Mouse (Mus musculus) urinary bladder, adult 18-20 months (tissue): ENCODE data around the gene Timm50.

Source experiments
- DNase-seq, 2 experiments: peaks; one replicate each; pipeline ENCODE4 v3.0.0; 2022; ENCODE audit warnings: low spot score in 2 of 2, mixed read lengths in 2 of 2

The Timm50 gene

GRCm38 (mm10) chr7:28269355-28269754 lies 42.5 kb downstream of the Timm50 start:
- no peak for DNase-seq

GRCm38 (mm10) chr7:28268576-28268975 lies 43.3 kb downstream of the Timm50 start:
- DNase-seq: no peak

GRCm38 (mm10) chr7:28268042-28268531 lies 43.8 kb downstream of the Timm50 start:
- peak; percentile 36 to 67 for DNase-seq

- DNase-seq: peak; percentile 62 to 64
Observed at GRCm38 (mm10) chr7:28267129-28268041, 44.5 kb downstream of the Timm50 start, which contains the start of gene Eid2. Eid2 (plus strand) TSS chr7:28267881.

GRCm38 (mm10) chr7:28265391-28265790 lies 46.5 kb downstream of the Timm50 start:
- no peak for DNase-seq

- peak; percentile 24 to 54 for DNase-seq
Observed at GRCm38 (mm10) chr7:28263786-28264185, 48.1 kb downstream of the Timm50 start.

- DNase-seq: no peak
Observed at GRCm38 (mm10) chr7:28262861-28263260, 49.0 kb downstream of the Timm50 start.
